Mouse (Mus musculus): Measurements from ENCODE around the gene Aldh1l2.

Gene Aldh1l2

DNA sequence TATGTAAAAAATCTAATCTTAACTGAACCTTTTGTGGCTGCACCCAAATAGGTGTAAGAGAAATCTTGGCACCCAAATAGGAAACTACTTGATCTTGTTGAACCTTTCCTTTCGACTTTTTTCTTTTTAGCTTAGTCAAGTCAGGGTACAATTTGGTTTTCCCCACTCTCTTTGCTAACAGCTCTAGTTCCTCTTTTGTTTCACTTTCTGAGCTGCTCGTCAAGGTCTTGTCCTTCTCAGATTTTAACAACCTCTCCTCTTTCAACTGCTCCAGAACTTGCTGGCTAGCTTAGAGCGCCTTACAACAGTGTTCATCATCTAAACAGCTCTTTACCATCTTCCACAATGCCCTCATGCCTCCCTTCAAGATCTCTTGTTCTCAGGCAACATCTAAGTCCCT lies 76.4 kb downstream of the Aldh1l2 start:
- DNase-seq (ENCODE audit: low read depth): no peak

DNA sequence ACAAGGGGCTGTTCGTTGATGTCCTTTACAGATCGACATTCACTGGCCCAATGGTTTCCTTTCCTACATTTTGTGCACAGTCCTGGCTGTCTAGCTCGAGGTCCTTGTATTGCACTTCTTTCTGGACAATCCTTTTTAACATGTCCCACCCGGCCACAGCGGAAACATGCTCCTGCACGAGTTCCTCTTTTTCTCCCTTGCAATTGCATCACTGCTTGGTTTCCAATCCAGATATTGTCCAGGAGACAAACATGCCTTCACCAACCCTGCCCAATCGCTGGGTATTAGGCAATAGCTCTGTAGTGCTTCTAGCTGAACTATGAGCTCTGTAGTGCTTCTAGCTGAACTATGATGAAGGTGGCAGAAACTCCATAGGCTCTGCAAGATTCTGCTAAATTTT lies 85.4 kb downstream of the Aldh1l2 start:
- no peak for DNase-seq (ENCODE audit: low read depth)
